21 mouse cellular contexts compared by ENCODE assay signal in the genomic region with DNA sequence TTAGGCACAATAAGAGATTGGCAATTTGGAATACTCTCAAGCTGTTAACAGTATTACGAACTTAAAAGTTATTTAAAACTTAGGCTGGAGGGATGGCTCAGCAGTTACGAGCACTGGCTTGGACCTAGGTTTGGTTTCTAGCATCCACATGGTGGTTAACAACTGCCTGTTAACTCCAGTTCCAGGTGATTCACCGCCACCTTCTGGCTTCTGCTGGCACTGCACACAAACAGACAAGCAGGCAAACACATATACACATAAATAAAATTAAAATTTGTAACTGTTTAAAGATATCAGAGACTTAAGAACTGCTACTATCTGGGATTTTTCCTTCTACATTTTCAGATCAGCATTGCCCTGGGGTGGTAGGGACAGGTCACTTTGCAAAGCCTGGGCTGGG. TPM values are rescaled to one million over a fixed set of nuclear protein-coding genes. Genes with fewer than 3 reads are reported as not detected.
A peak's percentile ranks its signal among the peaks of the same experiment; 100 is the strongest.
DNase-seq lines count a peak whose midpoint lies in the region; ATAC-seq and TF ChIP-seq lines count a peak whose summit lies in the region.
"Had no signal": no experiment of that assay in that cellular context is flagged by ENCODE, and none has a peak within 500 bp of the region (broad histone marks: within the 10 kb centered on the region; RNA-seq: fewer than 3 reads in every experiment).

No protein-coding gene starts in this region.

- intact Hi-C loops in gastrocnemius, postnatal 36 days (cut with DNase I): no loop called here

- no peaks in the 10 kb centered on the region for H3K4me1 ChIP-seq in kidney, postnatal 0 days (replicated peaks; ENCODE audit: insufficient read depth, low read length)
- no peaks in the 10 kb centered on the region for H3K4me1 ChIP-seq in lung, postnatal 0 days (ENCODE audit: insufficient read depth, low read depth, low read length)
- H3K4me1 ChIP-seq in ES-Bruce4 (ENCODE audit: control insufficient read depth, insufficient read depth, low read length): peaks cover 4% of the 10 kb centered on the region
- peaks cover 13% of the 10 kb centered on the region for H3K4me1 ChIP-seq in embryonic fibroblast, embryonic 13.5 days (ENCODE audit: control insufficient read depth, insufficient read depth, low read length)
- H3K4me1 ChIP-seq in forebrain, embryonic 11.5 days (replicated peaks; ENCODE audit: control insufficient read depth, insufficient read depth, low read length): no peaks in the 10 kb centered on the region

- WGBS in kidney, postnatal 0 days: 90% methylated on average over 3 of the region's 3 CpGs
- WGBS in lung, postnatal 0 days: 90% methylated on average over 3 of the region's 3 CpGs
- WGBS in forebrain, embryonic 11.5 days: 87% methylated on average over 3 of the region's 3 CpGs

- no peaks in the 10 kb centered on the region for H3K27me3 ChIP-seq in kidney, postnatal 0 days (ENCODE audit: insufficient read depth, low read length)
- H3K27me3 ChIP-seq in lung, postnatal 0 days (replicated peaks; ENCODE audit: insufficient read depth, low read length): no peaks in the 10 kb centered on the region
- H3K27me3 ChIP-seq in ES-Bruce4 (ENCODE audit: control insufficient read depth, insufficient read depth, low read length, poor library complexity, severe bottlenecking): no peaks in the 10 kb centered on the region
- no peaks in the 10 kb centered on the region for H3K27me3 ChIP-seq in forebrain, embryonic 11.5 days (ENCODE audit: control insufficient read depth, insufficient read depth, low read length)
- H3K27me3 ChIP-seq: embryonic facial prominence, embryonic 15.5 days had no signal

- H3K9me3 ChIP-seq in kidney, postnatal 0 days (replicated peaks; ENCODE audit: low read length): no peaks in the 10 kb centered on the region
- H3K9me3 ChIP-seq in lung, postnatal 0 days (ENCODE audit: low read length): no peaks in the 10 kb centered on the region
- H3K9me3 ChIP-seq in ES-Bruce4 (replicated peaks; ENCODE audit: control insufficient read depth, insufficient read depth, low read length, poor library complexity, severe bottlenecking): no peaks in the 10 kb centered on the region
- no peaks in the 10 kb centered on the region for H3K9me3 ChIP-seq in forebrain, embryonic 11.5 days (ENCODE audit: control insufficient read depth, low read length)
- H3K9me3 ChIP-seq: embryonic facial prominence, embryonic 15.5 days; heart, embryonic 10.5 days had no signal

- no peak overlapping the region for H3K4me2 ChIP-seq in kidney, postnatal 0 days (ENCODE audit: low read length)
- H3K4me2 ChIP-seq in lung, postnatal 0 days (replicated peaks; ENCODE audit: low read depth, low read length): no peak overlapping the region
- H3K4me2 ChIP-seq in forebrain, embryonic 11.5 days (ENCODE audit: low read depth, low read length, severe bottlenecking): no peak overlapping the region
- H3K4me2 ChIP-seq: embryonic facial prominence, embryonic 15.5 days had no signal

- no peak overlapping the region for H3K9ac ChIP-seq in kidney, postnatal 0 days (ENCODE audit: low read depth, low read length)
- H3K9ac ChIP-seq in lung, postnatal 0 days (replicated peaks; ENCODE audit: low read depth): no peak overlapping the region
- no peak overlapping the region for H3K9ac ChIP-seq in ES-Bruce4 (ENCODE audit: low read depth, poor library complexity, severe bottlenecking)
- no peak overlapping the region for H3K9ac ChIP-seq in forebrain, embryonic 11.5 days (ENCODE audit: low read length)
- H3K9ac ChIP-seq: embryonic facial prominence, embryonic 15.5 days had no signal

- ATAC-seq in kidney, postnatal 0 days (replicated peaks; ENCODE audit: low FRiP score, low read depth): no peak
- ATAC-seq in lung, postnatal 0 days: no peak
- no peak for ATAC-seq in forebrain, embryonic 11.5 days (replicated peaks; ENCODE audit: low FRiP score)
- ATAC-seq: forebrain, embryonic 14.5 days had no signal

- TF ChIP-seq CTCF in kidney, postnatal 0 days (IDR thresholded peaks at IDR 0.05; ENCODE audit: low read depth): peak; percentile 40
- TF ChIP-seq CTCF in lung, postnatal 0 days (IDR thresholded peaks at IDR 0.05): peak; percentile 48
- peak; percentile 47 for TF ChIP-seq CTCF in ES-Bruce4 (IDR thresholded peaks at IDR 0.05; ENCODE audit: low read depth, low read length)
- TF ChIP-seq CTCF in embryonic fibroblast, embryonic 13.5 days (IDR thresholded peaks at IDR 0.05; ENCODE audit: borderline replicate concordance, insufficient read depth, low read length): 0 out of 2 replicates have a peak, but pooled peaks have one; percentile 12

- TF ChIP-seq EP300 in lung, postnatal 0 days (IDR thresholded peaks at IDR 0.05): no peak
- no peak for TF ChIP-seq EP300 in ES-Bruce4 (IDR thresholded peaks at IDR 0.05; ENCODE audit: insufficient read depth, low read depth, low read length)

- no peak overlapping the region for H3K4me3 ChIP-seq in kidney, postnatal 0 days (replicated peaks; ENCODE audit: low read depth, low read length)
- no peak overlapping the region for H3K4me3 ChIP-seq in lung, postnatal 0 days (ENCODE audit: low read depth, low read length)
- no peak overlapping the region for H3K4me3 ChIP-seq in ES-Bruce4 (ENCODE audit: low read depth, low read length)
- no peak overlapping the region for H3K4me3 ChIP-seq in embryonic fibroblast, embryonic 13.5 days (ENCODE audit: insufficient read depth, low read length)
- H3K4me3 ChIP-seq in forebrain, embryonic 11.5 days (ENCODE audit: low read depth, low read length): no peak overlapping the region
- H3K4me3 ChIP-seq: embryonic facial prominence, embryonic 15.5 days; heart, embryonic 10.5 days had no signal

- no peak overlapping the region for H3K27ac ChIP-seq in kidney, postnatal 0 days
- no peak overlapping the region for H3K27ac ChIP-seq in lung, postnatal 0 days (ENCODE audit: low read length)
- H3K27ac ChIP-seq in ES-Bruce4 (ENCODE audit: insufficient read depth, low read length): no peak overlapping the region
- H3K27ac ChIP-seq in embryonic fibroblast, embryonic 13.5 days (ENCODE audit: insufficient read depth, low read length): no peak overlapping the region
- H3K27ac ChIP-seq in forebrain, embryonic 11.5 days (ENCODE audit: low read depth, low read length): no peak overlapping the region
- H3K27ac ChIP-seq: embryonic facial prominence, embryonic 15.5 days; heart, embryonic 10.5 days had no signal

- TF ChIP-seq POLR2A in ES-Bruce4 (IDR thresholded peaks at IDR 0.05; ENCODE audit: insufficient read depth, low read length): no peak
- TF ChIP-seq POLR2A in embryonic fibroblast, embryonic 13.5 days (IDR thresholded peaks at IDR 0.05; ENCODE audit: low read depth, low read length): no peak

- no peak for DNase-seq in kidney, postnatal 0 days (ENCODE audit: low spot score)
- no peak for DNase-seq in kidney, adult 18-20 months
- DNase-seq in lung, postnatal 0 days (ENCODE audit: low spot score): no peak
- no peak for DNase-seq in lung, postnatal 4 days
- DNase-seq in forebrain, embryonic 11.5 days (ENCODE audit: low spot score): no peak
- DNase-seq in gastrocnemius, postnatal 36 days: no peak
- DNase-seq: heart, postnatal 36 days; right cerebral cortex, adult 18-20 months; thymus, adult 2 months had no signal

- H3K36me3 ChIP-seq in kidney, postnatal 0 days (ENCODE audit: insufficient read depth, low read length): no peaks in the 10 kb centered on the region
- no peaks in the 10 kb centered on the region for H3K36me3 ChIP-seq in lung, postnatal 0 days (ENCODE audit: insufficient read depth, low read length)
- no peaks in the 10 kb centered on the region for H3K36me3 ChIP-seq in ES-Bruce4 (ENCODE audit: control insufficient read depth, insufficient read depth, low read length, poor library complexity, severe bottlenecking)
- no peaks in the 10 kb centered on the region for H3K36me3 ChIP-seq in forebrain, embryonic 11.5 days (ENCODE audit: control insufficient read depth, insufficient read depth, low read length)
- H3K36me3 ChIP-seq: embryonic facial prominence, embryonic 15.5 days; heart, embryonic 10.5 days had no signal

RNA-seq across cellular contexts. Expression of a gene that starts 26.8 kb away (rescaled TPM):
- not detected in 2 replicates for polyA plus RNA-seq in kidney, postnatal 0 days (2015; fragmentation: Nextera tagmentation; extraction: Ambion mirVana)
- polyA plus RNA-seq in lung, postnatal 0 days (2015; fragmentation: Nextera tagmentation; extraction: Ambion mirVana): not detected in 2 replicates
- not detected in 2 replicates for polyA plus RNA-seq in ES-Bruce4 (2011; ENCODE audit: insufficient read depth, insufficient read length, low read depth, missing spikeins)
- not detected in 2 replicates for polyA plus RNA-seq in embryonic fibroblast, embryonic 13.5 days (2011; ENCODE audit: insufficient read length, low read depth, missing spikeins)
- not detected in 2 replicates for polyA plus RNA-seq in forebrain, embryonic 11.5 days (2014; fragmentation: Nextera tagmentation; extraction: Ambion mirVana)
- not detected for total RNA-seq in gastrocnemius, postnatal 36 days (2021)
- total RNA-seq: adrenal gland, postnatal 4 days; heart, postnatal 36 days; layer of hippocampus, adult 8-10 months; left cerebral cortex, postnatal 10 days; megakaryocyte-erythroid progenitor cell, adult 5-6 weeks had no signal
- polyA plus RNA-seq: cortical plate, adult 2 months; embryonic facial prominence, embryonic 15.5 days; forebrain, embryonic 14.5 days; heart, embryonic 10.5 days; intestine, embryonic 14.5 days; liver, embryonic 16.5 days; thymus, adult 2 months had no signal
